Mouse (Mus musculus) ES-E14 (cell line): ENCODE measurements around the gene Rasa3.

Source experiments
- CHD2 ChIP-seq: IDR thresholded peaks from 2 replicates; pipeline ENCODE4 v1.6.1; 2014; ENCODE audit warnings: mild to moderate bottlenecking, low read depth, low read length, inconsistent platforms
- HCFC1 ChIP-seq: IDR thresholded peaks from 2 replicates; pipeline ENCODE4 v1.6.1; 2012; ENCODE audit warnings: low read length, inconsistent platforms, borderline replicate concordance; ENCODE audit not compliant: insufficient read depth
- MAFK ChIP-seq: IDR thresholded peaks from 2 replicates; pipeline ENCODE4 v1.6.1; 2014; ENCODE audit warnings: mild to moderate bottlenecking, low read depth, low read length, inconsistent platforms; ENCODE audit not compliant: insufficient read depth
- ZC3H11A ChIP-seq: IDR thresholded peaks from 2 replicates; pipeline ENCODE4 v1.6.1; 2012; ENCODE audit warnings: low read depth, mild to moderate bottlenecking, inconsistent platforms, low read length, borderline replicate concordance
- ZNF384 ChIP-seq: IDR thresholded peaks from 2 replicates; pipeline ENCODE4 v1.6.1; 2012; ENCODE audit warnings: low read depth, low read length, inconsistent platforms

DNA sequence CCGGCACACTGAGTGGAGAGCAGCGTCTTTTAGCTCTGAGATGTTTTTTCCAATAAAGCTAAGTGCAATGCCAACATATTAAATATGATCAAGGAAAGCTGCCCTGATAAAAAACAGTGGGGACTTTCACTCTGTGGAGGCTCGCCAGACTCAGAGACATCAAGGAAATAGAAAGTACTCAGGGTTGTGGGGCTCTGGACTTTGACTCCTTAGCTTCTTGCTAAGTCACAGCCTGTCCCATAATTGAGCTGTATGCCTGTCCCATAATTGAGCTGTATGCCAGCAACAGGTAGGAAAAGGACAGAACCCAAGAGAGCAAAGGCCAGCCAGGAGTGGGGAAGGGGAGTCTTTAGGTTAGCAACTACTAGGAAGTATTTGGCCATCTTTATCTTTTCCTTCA lies 20.9 kb upstream of the Rasa3 start:
- TF ChIP-seq MAFK (no peak), ZNF384 (no peak), HCFC1 (no peak), ZC3H11A (no peak), CHD2 (no peak)
